Mouse (Mus musculus): ENCODE measurements around the gene Btnl10. TPM values are rescaled to one million over a fixed set of nuclear protein-coding genes. Genes with fewer than 3 reads are reported as not detected.

Gene Btnl10
- polyA plus RNA-seq, 1 experiment, result not detected

- no peak overlapping the region for H3K4me3 ChIP-seq (ENCODE audit: insufficient read depth, low read depth, low read length)
- TF ChIP-seq CTCF (IDR thresholded peaks at IDR 0.05; ENCODE audit: insufficient read depth, low read depth, low read length), result no peak
- TF ChIP-seq POLR2A (IDR thresholded peaks at IDR 0.05; ENCODE audit: insufficient read depth, low read depth, low read length), result no peak
- H3K27ac ChIP-seq (ENCODE audit: insufficient read depth, low read depth, low read length), result peak overlapping the region; percentile 98
- WGBS, result 58% methylated on average over 3 of the region's 3 CpGs
- peaks cover 19% of the 10 kb centered on the region for H3K4me1 ChIP-seq (ENCODE audit: control insufficient read depth, insufficient read depth, low read length)
Measured at GRCm38 (mm10) chr11:58947306-58947705, 29.6 kb downstream of the Btnl10 start.

- 4% methylated on average over 23 of the region's 23 CpGs for WGBS
- Histone ChIP-seq H3K27ac (ENCODE audit: insufficient read depth, low read depth, low read length) (peak overlapping the region; percentile 98), H3K4me3 (ENCODE audit: insufficient read depth, low read depth, low read length) (peak overlapping the region; percentile 54), H3K4me1 (ENCODE audit: control insufficient read depth, insufficient read depth, low read length) (peaks cover 19% of the 10 kb centered on the region)
- TF ChIP-seq POLR2A (IDR thresholded peaks at IDR 0.05; ENCODE audit: insufficient read depth, low read depth, low read length) (no peak), CTCF (IDR thresholded peaks at IDR 0.05; ENCODE audit: insufficient read depth, low read depth, low read length) (no peak)
Measured at GRCm38 (mm10) chr11:58947798-58948528, 30.3 kb downstream of the Btnl10 start.

DNA sequence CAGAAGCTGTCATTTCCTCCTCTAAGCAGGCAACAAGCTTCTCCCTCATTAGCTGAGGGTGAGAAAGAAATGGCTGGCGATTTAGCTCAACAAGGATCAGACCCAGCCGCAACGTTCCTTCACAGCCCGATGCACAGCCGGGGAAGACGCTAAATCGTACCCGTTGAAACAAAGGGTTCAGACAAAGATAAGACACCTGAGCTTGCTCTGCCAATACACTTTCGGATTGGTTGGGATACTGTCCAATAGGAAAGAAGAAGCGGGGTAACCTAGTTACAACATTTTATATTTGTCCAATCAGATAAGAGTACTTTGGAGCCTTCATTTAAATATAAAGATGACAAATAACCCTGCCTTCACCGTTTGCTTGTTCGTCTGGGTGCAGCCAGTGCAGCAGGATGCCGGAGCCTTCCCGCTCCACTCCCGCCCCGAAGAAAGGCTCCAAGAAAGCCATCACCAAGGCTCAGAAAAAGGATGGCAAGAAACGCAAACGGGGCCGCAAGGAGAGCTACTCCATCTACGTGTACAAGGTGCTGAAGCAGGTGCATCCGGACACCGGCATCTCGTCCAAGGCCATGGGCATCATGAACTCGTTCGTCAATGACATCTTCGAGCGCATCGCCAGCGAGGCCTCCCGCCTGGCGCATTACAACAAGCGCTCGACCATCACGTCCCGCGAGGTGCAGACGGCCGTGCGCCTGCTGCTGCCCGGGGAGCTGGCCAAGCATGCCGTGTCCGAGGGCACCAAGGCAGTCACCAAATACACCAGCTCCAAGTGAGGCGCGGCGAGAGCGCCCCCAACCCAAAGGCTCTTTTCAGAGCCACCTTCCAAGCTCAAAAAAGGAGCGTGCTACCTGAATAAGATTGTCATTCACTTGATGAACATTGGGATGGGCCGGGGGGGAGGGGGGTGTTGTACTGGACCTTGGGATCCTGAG is 31.1 kb downstream of the Btnl10 start, which contains the start of gene Hist3h2ba:
TSS of gene Hist3h2ba (plus strand) at position 379 of the 938 bp plus-strand sequence.
- no peak for TF ChIP-seq CTCF (IDR thresholded peaks at IDR 0.05; ENCODE audit: insufficient read depth, low read depth, low read length)
- peak; percentile 99 for TF ChIP-seq POLR2A (IDR thresholded peaks at IDR 0.05; ENCODE audit: insufficient read depth, low read depth, low read length)
- Histone ChIP-seq H3K4me1 (ENCODE audit: control insufficient read depth, insufficient read depth, low read length) (peaks cover 15% of the 10 kb centered on the region), H3K4me3 (ENCODE audit: insufficient read depth, low read depth, low read length) (peak within 1 kb of the TSS; percentile 91), H3K27ac (ENCODE audit: insufficient read depth, low read depth, low read length) (peak within 1 kb of the TSS; percentile 99)
- WGBS, result under 1% methylated on average over 48 of the region's 48 CpGs

DNA sequence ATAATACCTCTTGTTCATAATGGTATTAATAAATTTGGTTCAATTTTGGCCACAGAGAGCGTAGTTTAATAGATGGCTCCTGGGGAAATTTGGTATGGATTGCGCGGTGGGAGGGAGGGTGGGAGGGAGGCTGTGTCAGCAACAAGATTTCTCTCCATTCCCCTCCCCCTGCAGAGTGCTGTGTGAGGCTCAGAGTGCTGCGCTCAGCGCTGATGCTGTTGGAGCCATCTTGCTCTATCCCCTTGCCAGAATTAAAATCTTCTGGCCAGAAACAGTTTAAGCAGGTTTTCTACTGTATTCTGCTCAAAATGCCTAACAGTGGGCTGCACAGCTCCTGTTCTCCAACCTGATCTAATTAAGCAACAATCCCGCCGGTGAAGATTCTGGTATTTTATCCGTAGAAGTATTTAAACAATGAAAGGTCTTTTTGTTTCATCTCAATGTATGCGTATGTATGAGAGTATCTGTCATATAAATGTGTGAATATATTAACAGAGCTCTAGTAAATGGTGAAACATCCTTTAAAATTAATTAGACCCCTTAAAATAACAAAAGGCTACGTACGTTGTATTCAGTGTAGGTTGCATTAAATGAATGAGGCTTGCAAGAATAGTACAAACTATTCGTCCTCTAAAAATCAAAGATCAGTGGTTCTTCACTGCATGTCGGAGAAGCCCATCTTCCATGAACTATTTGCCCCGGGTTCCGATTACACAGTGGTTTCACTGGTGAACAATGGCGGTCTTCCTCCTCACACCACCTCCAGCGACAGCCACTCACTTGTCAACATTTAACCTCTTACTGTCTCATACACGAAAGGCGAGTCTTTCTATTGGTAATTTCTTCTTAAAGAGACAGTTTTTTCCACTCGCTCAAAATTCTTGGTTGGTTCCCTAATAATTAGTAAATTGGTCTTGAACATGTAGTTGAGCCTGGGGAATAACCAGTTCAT is 32.0 kb downstream of the Btnl10 start:
- Histone ChIP-seq H3K27ac (ENCODE audit: insufficient read depth, low read depth, low read length) (peak overlapping the region; percentile 99), H3K4me1 (ENCODE audit: control insufficient read depth, insufficient read depth, low read length) (peaks cover 7% of the 10 kb centered on the region), H3K4me3 (ENCODE audit: insufficient read depth, low read depth, low read length) (peak overlapping the region; percentile 91)
- TF ChIP-seq CTCF (IDR thresholded peaks at IDR 0.05; ENCODE audit: insufficient read depth, low read depth, low read length), result no peak
- TF ChIP-seq POLR2A (IDR thresholded peaks at IDR 0.05; ENCODE audit: insufficient read depth, low read depth, low read length), result no peak
- WGBS, result 4% methylated on average over 20 of the region's 20 CpGs

DNA sequence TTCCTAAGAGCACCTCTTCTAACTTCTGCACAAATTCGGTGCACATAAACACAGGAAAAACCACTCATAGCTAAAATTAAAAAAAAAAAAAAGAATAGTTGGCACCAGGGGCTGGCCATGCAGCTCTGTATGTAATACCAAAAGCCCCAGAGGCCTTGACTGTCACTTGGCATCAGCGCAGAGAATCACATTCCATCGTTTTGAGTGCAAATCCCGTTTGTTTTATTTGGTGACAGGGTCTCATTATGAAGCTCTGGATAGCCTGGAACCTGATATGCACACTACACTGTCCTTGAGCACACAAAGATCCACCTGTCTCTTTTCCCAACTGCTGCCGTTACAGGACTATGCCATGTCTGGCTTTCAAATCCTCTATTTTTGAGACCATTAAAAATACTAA is 33.5 kb downstream of the Btnl10 start:
- Histone ChIP-seq H3K4me3 (ENCODE audit: insufficient read depth, low read depth, low read length) (no peak overlapping the region), H3K27ac (ENCODE audit: insufficient read depth, low read depth, low read length) (peak overlapping the region; percentile 46), H3K4me1 (ENCODE audit: control insufficient read depth, insufficient read depth, low read length) (peaks cover 6% of the 10 kb centered on the region; the same call in 1 of the 2 replicates)
- WGBS, result 44% methylated on average over 5 of the region's 5 CpGs
- no peak for TF ChIP-seq POLR2A (IDR thresholded peaks at IDR 0.05; ENCODE audit: insufficient read depth, low read depth, low read length)
- TF ChIP-seq CTCF (IDR thresholded peaks at IDR 0.05; ENCODE audit: insufficient read depth, low read depth, low read length), result no peak

DNA sequence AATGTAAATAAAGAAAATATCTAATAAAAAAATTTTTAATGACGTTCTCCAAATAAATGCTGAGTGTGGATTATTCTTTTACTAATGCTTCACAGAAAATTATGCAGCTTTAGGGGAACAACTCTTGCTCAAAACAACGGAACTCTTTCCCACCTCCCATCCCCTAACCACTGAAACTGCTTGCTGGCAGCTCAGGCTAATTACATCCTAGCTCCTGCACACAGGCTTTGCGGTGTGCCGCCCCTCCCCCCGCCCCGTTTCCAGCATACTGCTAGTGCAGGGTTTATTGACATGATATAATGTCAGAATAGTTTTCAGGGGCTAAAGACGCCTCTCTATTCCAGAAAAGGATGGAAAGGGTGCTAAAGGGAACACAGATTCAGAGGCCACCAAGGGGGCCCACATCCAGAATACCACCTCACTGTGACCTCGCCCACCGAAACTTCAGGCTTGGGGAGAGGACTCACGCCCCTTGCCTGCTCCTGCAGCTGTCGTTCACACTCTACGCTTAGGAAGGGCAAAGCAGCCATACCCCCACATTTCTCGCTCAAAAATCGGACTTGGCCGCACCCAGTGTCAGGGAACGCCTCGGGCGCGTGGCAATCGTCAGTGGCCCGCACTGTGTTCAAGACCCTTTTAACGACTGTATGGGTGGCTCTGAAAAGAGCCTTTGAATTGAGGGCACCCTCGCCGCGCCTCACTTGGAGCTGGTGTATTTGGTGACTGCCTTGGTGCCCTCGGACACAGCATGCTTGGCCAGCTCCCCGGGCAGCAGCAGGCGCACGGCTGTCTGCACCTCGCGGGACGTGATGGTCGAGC is 35.9 kb downstream of the Btnl10 start:
- H3K27ac ChIP-seq (ENCODE audit: insufficient read depth, low read depth, low read length), result peak overlapping the region; percentile 96
- WGBS, result under 1% methylated on average over 33 of the region's 33 CpGs
- peaks cover 16% of the 10 kb centered on the region for H3K4me1 ChIP-seq (ENCODE audit: control insufficient read depth, insufficient read depth, low read length)
- TF ChIP-seq CTCF (IDR thresholded peaks at IDR 0.05; ENCODE audit: insufficient read depth, low read depth, low read length), result no peak
- TF ChIP-seq POLR2A (IDR thresholded peaks at IDR 0.05; ENCODE audit: insufficient read depth, low read depth, low read length), result peak; percentile 19
- peak overlapping the region; percentile 71 for H3K4me3 ChIP-seq (ENCODE audit: insufficient read depth, low read depth, low read length)

DNA sequence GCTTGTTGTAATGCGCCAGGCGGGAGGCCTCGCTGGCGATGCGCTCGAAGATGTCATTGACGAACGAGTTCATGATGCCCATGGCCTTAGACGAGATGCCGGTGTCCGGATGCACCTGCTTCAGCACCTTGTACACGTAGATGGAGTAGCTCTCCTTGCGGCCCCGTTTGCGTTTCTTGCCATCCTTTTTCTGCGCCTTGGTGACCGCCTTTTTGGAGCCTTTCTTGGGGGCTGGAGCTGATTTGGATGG is 36.4 kb downstream of the Btnl10 start:
- peaks cover 17% of the 10 kb centered on the region for H3K4me1 ChIP-seq (ENCODE audit: control insufficient read depth, insufficient read depth, low read length)
- TF ChIP-seq POLR2A (IDR thresholded peaks at IDR 0.05; ENCODE audit: insufficient read depth, low read depth, low read length), result 0 out of 2 replicates have a peak, but pooled peaks have one; percentile 0
- H3K27ac ChIP-seq (ENCODE audit: insufficient read depth, low read depth, low read length), result peak overlapping the region; percentile 96
- H3K4me3 ChIP-seq (ENCODE audit: insufficient read depth, low read depth, low read length), result peak overlapping the region; percentile 71
- WGBS, result 0% methylated on average over 17 of the region's 17 CpGs
